In genomic region chr3:84155146-84155545, GRCm38 (mm10) we compare ENCODE assay signal across 8 mouse cellular contexts. TPM values are rescaled to one million over a fixed set of nuclear protein-coding genes. Genes with fewer than 3 reads are reported as not detected.
DNase-seq lines count a peak whose midpoint lies in the region; ATAC-seq and TF ChIP-seq lines count a peak whose summit lies in the region.

No protein-coding gene starts in this region.

- H3K27ac ChIP-seq in lung, embryonic 16.5 days (ENCODE audit: low read length), result peak overlapping the region; percentile 82
- peak overlapping the region; percentile 38; the same call in 1 of the 2 replicates for H3K27ac ChIP-seq in embryonic facial prominence, embryonic 11.5 days (replicated peaks; ENCODE audit: low read depth, low read length)
- H3K27ac ChIP-seq in intestine, postnatal 0 days (ENCODE audit: low read depth, low read length), result 0 out of 2 replicates have a peak overlapping the region, but pooled peaks have one; percentile 24
- no peak overlapping the region for H3K27ac ChIP-seq in neural tube, embryonic 14.5 days (ENCODE audit: low read depth, low read length)

- no peaks in the 10 kb centered on the region for H3K27me3 ChIP-seq in lung, embryonic 16.5 days (ENCODE audit: control insufficient read depth, insufficient read depth, low read depth, low read length)
- no peaks in the 10 kb centered on the region for H3K27me3 ChIP-seq in embryonic facial prominence, embryonic 11.5 days (ENCODE audit: control insufficient read depth, insufficient read depth, low read length)
- H3K27me3 ChIP-seq in intestine, postnatal 0 days (replicated peaks; ENCODE audit: control insufficient read depth, insufficient read depth, low read length), result no peaks in the 10 kb centered on the region
- no peaks in the 10 kb centered on the region for H3K27me3 ChIP-seq in neural tube, embryonic 14.5 days (ENCODE audit: control insufficient read depth, insufficient read depth, low read length)

- WGBS in lung, embryonic 16.5 days, result under 1% methylated on average over 27 of the region's 27 CpGs
- WGBS in embryonic facial prominence, embryonic 11.5 days, result 0% methylated on average over 27 of the region's 27 CpGs
- under 1% methylated on average over 27 of the region's 27 CpGs for WGBS in intestine, postnatal 0 days
- WGBS in neural tube, embryonic 14.5 days, result under 1% methylated on average over 27 of the region's 27 CpGs

- peak overlapping the region; percentile 98 for H3K4me2 ChIP-seq in lung, embryonic 16.5 days (ENCODE audit: low read depth, low read length)
- peak overlapping the region; percentile 79 for H3K4me2 ChIP-seq in embryonic facial prominence, embryonic 11.5 days (ENCODE audit: low read depth, low read length)
- H3K4me2 ChIP-seq in intestine, postnatal 0 days (replicated peaks; ENCODE audit: low read depth), result peak overlapping the region; percentile 98
- peak overlapping the region; percentile 96 for H3K4me2 ChIP-seq in neural tube, embryonic 14.5 days (ENCODE audit: low read depth, low read length)

- H3K36me3 ChIP-seq in lung, embryonic 16.5 days (ENCODE audit: control insufficient read depth, insufficient read depth, low read length), result no peaks in the 10 kb centered on the region
- no peaks in the 10 kb centered on the region for H3K36me3 ChIP-seq in embryonic facial prominence, embryonic 11.5 days (replicated peaks; ENCODE audit: control insufficient read depth, insufficient read depth, low read depth, low read length)
- peaks cover 6% of the 10 kb centered on the region for H3K36me3 ChIP-seq in intestine, postnatal 0 days (ENCODE audit: control insufficient read depth, insufficient read depth)
- peaks cover 8% of the 10 kb centered on the region; the same call in 1 of the 2 replicates for H3K36me3 ChIP-seq in neural tube, embryonic 14.5 days (ENCODE audit: control insufficient read depth, insufficient read depth, low read length)

- no peak for TF ChIP-seq CTCF in intestine, postnatal 0 days (IDR thresholded peaks at IDR 0.05; ENCODE audit: low read depth)

- H3K9me3 ChIP-seq in lung, embryonic 16.5 days (ENCODE audit: control insufficient read depth, low read length), result no peaks in the 10 kb centered on the region
- no peaks in the 10 kb centered on the region for H3K9me3 ChIP-seq in embryonic facial prominence, embryonic 11.5 days (replicated peaks; ENCODE audit: control insufficient read depth, low read length)
- no peaks in the 10 kb centered on the region for H3K9me3 ChIP-seq in intestine, postnatal 0 days (ENCODE audit: control insufficient read depth)
- no peaks in the 10 kb centered on the region for H3K9me3 ChIP-seq in neural tube, embryonic 14.5 days (ENCODE audit: control insufficient read depth, low read length)

- peak; percentile 27 for ATAC-seq in lung, embryonic 16.5 days (ENCODE audit: low read depth)
- ATAC-seq in embryonic facial prominence, embryonic 11.5 days (replicated peaks; ENCODE audit: insufficient number of reproducible peaks, low FRiP score, low TSS enrichment, low read depth), result no peak; the same call in 1 of the 2 replicates
- peak; percentile 29 for ATAC-seq in intestine, postnatal 0 days
- ATAC-seq in neural tube, embryonic 14.5 days (ENCODE audit: low read depth), result no peak

- peak overlapping the region; percentile 69 for H3K4me3 ChIP-seq in lung, embryonic 16.5 days (ENCODE audit: low read length)
- H3K4me3 ChIP-seq in embryonic facial prominence, embryonic 11.5 days (ENCODE audit: low read depth, low read length), result peak overlapping the region; percentile 48
- peak overlapping the region; percentile 55 for H3K4me3 ChIP-seq in intestine, postnatal 0 days (ENCODE audit: low read depth, low read length)
- H3K4me3 ChIP-seq in neural tube, embryonic 14.5 days (ENCODE audit: low read depth, low read length), result peak overlapping the region; percentile 48

- H3K4me1 ChIP-seq in lung, embryonic 16.5 days (replicated peaks; ENCODE audit: control insufficient read depth, insufficient read depth, low read length), result peaks cover 3% of the 10 kb centered on the region; the same call in 1 of the 2 replicates
- H3K4me1 ChIP-seq in embryonic facial prominence, embryonic 11.5 days (ENCODE audit: control insufficient read depth, insufficient read depth, low read length), result no peaks in the 10 kb centered on the region
- H3K4me1 ChIP-seq in intestine, postnatal 0 days (replicated peaks; ENCODE audit: control insufficient read depth, insufficient read depth, low read length), result no peaks in the 10 kb centered on the region; the same call in 1 of the 2 replicates
- no peaks in the 10 kb centered on the region for H3K4me1 ChIP-seq in neural tube, embryonic 14.5 days (ENCODE audit: control insufficient read depth, insufficient read depth, low read length)

- no peak for DNase-seq in lung, postnatal 10 days
- peak; percentile 67 for DNase-seq in embryonic facial prominence, embryonic 11.5 days (ENCODE audit: low spot score)
- DNase-seq in cerebellum, postnatal 10 days, result no peak
- no peak for DNase-seq in spleen, adult 18-20 months
- no peak for DNase-seq in testis, postnatal 14 days (ENCODE audit: low spot score)

- H3K9ac ChIP-seq in lung, embryonic 16.5 days (ENCODE audit: low read length), result peak overlapping the region; percentile 82
- H3K9ac ChIP-seq in embryonic facial prominence, embryonic 11.5 days (replicated peaks; ENCODE audit: low read length), result peak overlapping the region; percentile 70
- peak overlapping the region; percentile 53 for H3K9ac ChIP-seq in intestine, postnatal 0 days (ENCODE audit: low read depth, low read length)
- H3K9ac ChIP-seq in neural tube, embryonic 14.5 days (replicated peaks; ENCODE audit: low read depth, low read length), result peak overlapping the region; percentile 44

RNA-seq across cellular contexts. Expression of gene Mnd1, which starts 0.4 kb away (rescaled TPM):
- polyA plus RNA-seq in lung, embryonic 16.5 days (2015; fragmentation: Nextera tagmentation; extraction: Ambion mirVana), result 11.1 and 13.0 TPM in 2 replicates
- 16.5 and 18.5 TPM in 2 replicates for polyA plus RNA-seq in embryonic facial prominence, embryonic 11.5 days (2014; fragmentation: Nextera tagmentation; extraction: Ambion mirVana)
- 6.5 and 6.7 TPM in 2 replicates for polyA plus RNA-seq in intestine, postnatal 0 days (2015; fragmentation: Nextera tagmentation; extraction: Ambion mirVana)
- polyA plus RNA-seq in neural tube, embryonic 14.5 days (2014; fragmentation: Nextera tagmentation; extraction: Ambion mirVana), result 0.95 and 1.2 TPM in 2 replicates

RNA-seq across cellular contexts. Expression of gene Gm6525, which starts 18.8 kb away (rescaled TPM):
- polyA plus RNA-seq in lung, embryonic 16.5 days (2015; fragmentation: Nextera tagmentation; extraction: Ambion mirVana), result 0.98 and 1.2 TPM in 2 replicates
- 0.21 and 0.42 TPM in 2 replicates for polyA plus RNA-seq in embryonic facial prominence, embryonic 11.5 days (2014; fragmentation: Nextera tagmentation; extraction: Ambion mirVana)
- polyA plus RNA-seq in intestine, postnatal 0 days (2015; fragmentation: Nextera tagmentation; extraction: Ambion mirVana), result 0.56 and 0.93 TPM in 2 replicates
- 3.6 and 4.6 TPM in 2 replicates for polyA plus RNA-seq in neural tube, embryonic 14.5 days (2014; fragmentation: Nextera tagmentation; extraction: Ambion mirVana)

Comparison
In these comparisons a context has a peak if more than half of its experiments do, and no peak if none do; other contexts are left out.
1. ATAC-seq: peak in lung, embryonic 16.5 days (single experiment) and intestine, postnatal 0 days (single experiment); none in embryonic facial prominence, embryonic 11.5 days (single experiment) and neural tube, embryonic 14.5 days (single experiment).
2. Peak in every context shown above with its lines, with median percentiles within 50 percentile points of each other: H3K4me2 ChIP-seq, H3K4me3 ChIP-seq and H3K9ac ChIP-seq.